Mouse (Mus musculus): ENCODE results near the gene Habp2. TPM values are rescaled to one million over a fixed set of nuclear protein-coding genes. Genes with fewer than 3 reads are reported as not detected.

The Habp2 gene
- polyA plus RNA-seq, 2 experiments = 38.0 to 42.4 TPM

DNA sequence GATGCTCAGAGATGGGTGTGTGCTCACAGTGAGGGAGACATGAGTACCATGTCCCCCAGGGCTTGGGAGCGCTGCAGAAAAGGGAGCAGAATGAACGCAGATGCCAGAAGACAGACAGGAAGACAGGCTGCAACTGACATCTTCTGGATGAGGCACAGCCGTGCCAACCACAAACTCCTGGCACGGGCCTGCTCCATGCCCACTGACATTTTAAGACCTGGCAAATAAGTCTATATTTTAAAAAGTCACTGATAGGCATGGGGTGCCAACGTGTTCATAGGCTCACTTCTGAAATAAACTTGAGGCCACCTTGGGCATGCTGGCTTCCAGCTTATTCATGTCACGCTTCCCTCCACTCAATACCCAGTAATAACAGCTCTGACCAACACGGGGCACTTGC lies 82.0 kb downstream of the Habp2 start:
- H3K9ac ChIP-seq (replicated peaks) = no peak overlapping the region
- ATAC-seq (ENCODE audit: insufficient read depth) = no peak
- no peak overlapping the region for H3K4me3 ChIP-seq (ENCODE audit: insufficient read depth in 1 of 2, low read depth in 2 of 2, low read length in 2 of 2)
- H3K36me3 ChIP-seq (replicated peaks; ENCODE audit: control insufficient read depth, insufficient read depth, low read depth) = no peaks in the 10 kb centered on the region
- no peaks in the 10 kb centered on the region for H3K9me3 ChIP-seq (ENCODE audit: control insufficient read depth, low read length)
- no peaks in the 10 kb centered on the region for H3K27me3 ChIP-seq (ENCODE audit: control insufficient read depth, insufficient read depth, low read length)
- H3K27ac ChIP-seq = no peak overlapping the region
- H3K4me1 ChIP-seq (replicated peaks; ENCODE audit: control insufficient read depth in 2 of 2, insufficient read depth in 2 of 2, low read length in 1 of 2) = no peaks in the 10 kb centered on the region
- WGBS (ENCODE audit: insufficient replicate concordance) = 64% methylated on average over 7 of the region's 7 CpGs
- no peak overlapping the region for H3K4me2 ChIP-seq (ENCODE audit: low read depth)
- TF ChIP-seq EP300 (IDR thresholded peaks at IDR 0.05; ENCODE audit: low read depth) (no peak), CTCF (IDR thresholded peaks at IDR 0.05; ENCODE audit: low read depth) (no peak)
- DNase-seq (ENCODE audit: low read depth in 3 of 3, low spot score in 3 of 3) = no peak

Other genes with a start within 250 kb of the Habp2 start
- 0.06 and 0.10 TPM in 2 replicates for gene Nrap, start 102.9 kb downstream of the Habp2 start, polyA plus RNA-seq (2012; rRNA removed)
- gene Nrap, start 102.9 kb downstream of the Habp2 start, polyA plus RNA-seq (2014; fragmentation: Nextera tagmentation; extraction: Ambion mirVana) = 0.05 and 0.06 TPM in 2 replicates
- 6.7 and 9.5 TPM in 2 replicates for gene Casp7, start 110.0 kb downstream of the Habp2 start, polyA plus RNA-seq (2012; rRNA removed)
- 11.9 and 13.2 TPM in 2 replicates for gene Casp7, start 110.0 kb downstream of the Habp2 start, polyA plus RNA-seq (2014; fragmentation: Nextera tagmentation; extraction: Ambion mirVana)
- 0.02 and 0.08 TPM in 2 replicates for gene Plekhs1, start 174.5 kb downstream of the Habp2 start, polyA plus RNA-seq (2012; rRNA removed)
- not detected in 2 replicates for gene Plekhs1, start 174.5 kb downstream of the Habp2 start, polyA plus RNA-seq (2014; fragmentation: Nextera tagmentation; extraction: Ambion mirVana)